Mouse (Mus musculus) hindbrain, embryonic 14.5 days (tissue): ENCODE measurements around the gene Rasd2. TPM values are rescaled to one million over a fixed set of nuclear protein-coding genes. Genes with fewer than 3 reads are reported as not detected.

ENCODE experiments used
- ATAC-seq: fragments of 200-750 bp; cut with Nextera tagmentation; 2 replicates; pipeline ENCODE4 v1.8.0; 2017; ENCODE audit warnings: moderate number of reproducible peaks, mild to moderate bottlenecking, moderate TSS enrichment, moderate library complexity; ENCODE audit not compliant: low FRiP score
- DNase-seq: peaks from one replicate; pipeline ENCODE4 v3.0.0-alpha.2; 2015; ENCODE audit warnings: low spot score
- H3K27ac ChIP-seq: fragments of 300-500 bp; sonication (generic); 2 replicates; pipeline ENCODE4 v1.5.1; 2014; ENCODE audit warnings: mild to moderate bottlenecking, moderate library complexity
- H3K27me3 ChIP-seq: fragments of 300-500 bp; sonication (generic); 2 replicates; pipeline ENCODE4 v1.6.1; 2014; ENCODE audit warnings: mild to moderate bottlenecking, low read length, mixed read lengths; ENCODE audit not compliant: control insufficient read depth, insufficient read depth
- H3K36me3 ChIP-seq: fragments of 300-500 bp; sonication (generic); replicated peaks from 2 replicates; pipeline ENCODE4 v1.6.1; 2014; ENCODE audit not compliant: control insufficient read depth, insufficient read depth
- H3K4me1 ChIP-seq: fragments of 300-500 bp; sonication (generic); replicated peaks from 2 replicates; pipeline ENCODE4 v1.6.1; 2014; ENCODE audit warnings: antibody characterized with exemption, low read length, mixed read lengths; ENCODE audit not compliant: control insufficient read depth, insufficient read depth
- H3K4me2 ChIP-seq: fragments of 300-500 bp; sonication (generic); replicated peaks from 2 replicates; pipeline ENCODE4 v1.6.1; 2014; ENCODE audit warnings: mild to moderate bottlenecking, moderate library complexity
- H3K4me3 ChIP-seq: fragments of 300-500 bp; sonication (generic); replicated peaks from 2 replicates; pipeline ENCODE4 v1.5.1; 2014; ENCODE audit warnings: mild to moderate bottlenecking, low read length
- H3K9ac ChIP-seq: fragments of 300-500 bp; sonication (generic); 2 replicates; pipeline ENCODE4 v1.6.1; 2014
- H3K9me3 ChIP-seq: fragments of 300-500 bp; sonication (generic); 2 replicates; pipeline ENCODE4 v1.6.1; 2016; ENCODE audit warnings: low read length; ENCODE audit not compliant: control insufficient read depth
- WGBS: fragments of 180-500 bp; shearing (Covaris S2); extraction: QIAGEN DNeasy Blood & Tissue Kit; methylation state at CpG from one replicate; pipeline ENCODE4 v1.1.7; 2014; 5-methylcytosine and 5-hydroxymethylcytosine counted together
- polyA plus RNA-seq: library from polyadenylated mRNA; unstranded; fragments of >200 nt; fragmentation: Nextera tagmentation; extraction: Ambion mirVana; gene quantifications from 2 replicates; pipeline ENCODE4 v1.2.1, GENCODE M21; 2014

Rasd2 gene
- 4.6 TPM in 2 replicates for polyA plus RNA-seq

DNA sequence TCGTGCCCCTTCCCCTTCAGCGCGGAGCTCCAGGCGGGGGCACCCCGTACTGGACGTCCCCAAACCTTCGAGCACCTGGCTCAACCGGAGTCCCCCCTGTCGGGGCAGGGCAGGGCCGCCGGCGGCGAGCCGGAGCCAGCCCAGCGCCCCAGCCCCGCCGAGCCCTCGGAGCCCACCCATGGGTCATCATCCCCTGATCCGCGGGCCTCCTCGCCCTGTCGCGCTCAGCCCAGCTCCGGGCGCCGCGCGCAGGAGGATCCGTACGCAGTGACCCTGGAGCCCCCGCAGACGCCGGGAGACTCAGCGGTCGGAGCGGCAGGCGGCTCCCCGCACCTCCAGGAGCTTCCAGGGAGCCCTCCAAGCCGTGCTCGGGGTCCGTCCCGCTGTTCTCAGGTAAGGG is at the start of gene Rasd2:
Rasd2 (plus strand) TSS at position 259 of the 400 bp plus-strand sequence.
- H3K36me3 ChIP-seq: no peaks in the 10 kb centered on the region
- under 1% methylated on average over 41 of the region's 42 CpGs for WGBS
- ATAC-seq (no peak), DNase-seq (no peak)
- H3K9me3 ChIP-seq: no peaks in the 10 kb centered on the region
- H3K4me3 ChIP-seq: peak within 1 kb of the TSS; percentile 48
- H3K4me2 ChIP-seq: peak within 1 kb of the TSS; percentile 94
- H3K27me3 ChIP-seq: peaks cover 43% of the 10 kb centered on the region
- no peak within 1 kb of the TSS for H3K27ac ChIP-seq
- H3K4me1 ChIP-seq: peaks cover 7% of the 10 kb centered on the region
- peak within 1 kb of the TSS; percentile 55 for H3K9ac ChIP-seq

DNA sequence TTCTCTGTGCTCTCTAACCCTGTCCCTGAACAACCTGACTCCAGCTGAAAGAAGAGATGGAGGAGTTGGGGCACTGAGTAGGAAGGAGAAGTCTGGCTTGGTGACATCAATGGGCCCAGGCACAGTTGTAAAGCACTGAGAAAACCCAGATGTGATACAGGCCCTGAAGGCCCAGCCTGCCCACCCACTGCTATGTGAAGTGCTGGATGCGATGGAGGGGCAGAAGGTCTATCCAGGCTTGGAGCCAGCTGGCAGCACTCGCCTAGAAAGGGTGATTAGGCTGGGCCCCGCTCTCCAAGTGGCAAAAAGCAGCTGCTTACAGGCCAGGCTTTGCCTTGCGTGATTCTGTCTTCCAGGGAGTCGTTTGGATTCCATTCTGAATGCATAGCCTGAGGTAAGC is 44.4 kb upstream of the Rasd2 start:
- Histone ChIP-seq H3K9me3 (no peaks in the 10 kb centered on the region), H3K4me3 (no peak overlapping the region), H3K27ac (no peak overlapping the region), H3K27me3 (no peaks in the 10 kb centered on the region), H3K4me2 (no peak overlapping the region), H3K36me3 (no peaks in the 10 kb centered on the region), H3K9ac (no peak overlapping the region), H3K4me1 (no peaks in the 10 kb centered on the region)
- ATAC-seq (peak; percentile 75; the same call in 1 of the 2 replicates), DNase-seq (peak; percentile 31)
- 69% methylated on average over 5 of the region's 5 CpGs for WGBS

DNA sequence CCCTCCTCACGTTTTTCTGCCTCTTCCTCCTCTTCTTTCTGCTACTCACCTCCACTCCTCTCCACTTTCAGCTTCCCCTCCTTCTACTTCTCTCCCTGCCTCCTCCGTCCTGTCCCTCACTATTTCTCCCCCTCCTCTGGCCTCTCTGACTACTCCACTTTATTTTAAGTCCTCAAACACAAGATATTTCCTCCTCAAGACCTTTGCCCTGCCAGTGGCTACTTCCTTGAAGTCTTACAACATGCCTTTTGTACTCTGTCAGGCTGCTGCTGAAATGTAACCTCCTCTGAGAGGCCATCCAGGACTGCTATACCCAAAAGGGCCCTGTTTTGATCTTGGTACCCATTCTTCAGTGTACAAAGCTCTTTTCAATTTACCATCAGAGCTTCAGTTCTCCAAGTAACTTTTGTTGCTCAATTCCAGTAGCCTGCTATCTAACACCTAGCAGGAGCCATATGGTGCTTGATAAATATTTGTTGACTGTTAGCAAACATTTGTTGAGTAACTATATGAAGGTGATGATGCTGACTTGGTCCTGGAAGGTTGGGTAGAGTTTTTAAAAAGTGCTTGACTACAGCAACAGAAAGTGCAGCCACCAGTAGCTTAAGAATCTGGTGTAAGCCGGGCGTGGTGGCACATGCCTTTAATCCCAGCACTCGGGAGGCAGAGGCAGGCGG is 41.6 kb upstream of the Rasd2 start:
- Histone ChIP-seq H3K4me1 (no peaks in the 10 kb centered on the region), H3K36me3 (no peaks in the 10 kb centered on the region), H3K9ac (no peak overlapping the region), H3K27me3 (no peaks in the 10 kb centered on the region), H3K4me3 (no peak overlapping the region), H3K9me3 (no peaks in the 10 kb centered on the region), H3K4me2 (no peak overlapping the region), H3K27ac (no peak overlapping the region)
- ATAC-seq (no peak), DNase-seq (no peak)
- WGBS: 79% methylated on average over 5 of the region's 6 CpGs

DNA sequence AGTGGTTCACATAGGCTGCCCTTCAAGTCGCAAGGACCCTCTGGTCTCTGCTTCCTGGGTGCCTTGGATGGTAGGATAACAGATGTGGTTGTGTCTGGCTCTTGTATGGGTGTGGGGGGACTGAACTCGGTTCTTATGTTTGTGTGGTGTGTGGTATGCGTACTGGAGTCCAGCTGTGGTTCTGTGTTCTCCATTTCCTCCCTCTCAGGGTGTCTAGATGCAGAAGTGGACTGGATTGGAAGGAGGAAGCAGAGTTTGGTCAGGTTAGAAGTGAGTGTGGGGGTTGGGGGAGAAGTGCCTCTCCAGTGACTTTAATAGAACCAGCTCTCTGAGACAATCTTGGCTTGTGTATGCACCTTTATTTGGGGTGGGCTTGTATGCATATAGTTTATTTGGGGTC is 20.7 kb upstream of the Rasd2 start:
- ATAC-seq: no peak
- Histone ChIP-seq H3K9me3 (no peaks in the 10 kb centered on the region), H3K4me3 (no peak overlapping the region), H3K27ac (no peak overlapping the region), H3K27me3 (no peaks in the 10 kb centered on the region), H3K4me2 (no peak overlapping the region), H3K4me1 (no peaks in the 10 kb centered on the region), H3K36me3 (no peaks in the 10 kb centered on the region), H3K9ac (no peak overlapping the region)
- no peak for DNase-seq
- WGBS: 80% methylated on average over 3 of the region's 3 CpGs

DNA sequence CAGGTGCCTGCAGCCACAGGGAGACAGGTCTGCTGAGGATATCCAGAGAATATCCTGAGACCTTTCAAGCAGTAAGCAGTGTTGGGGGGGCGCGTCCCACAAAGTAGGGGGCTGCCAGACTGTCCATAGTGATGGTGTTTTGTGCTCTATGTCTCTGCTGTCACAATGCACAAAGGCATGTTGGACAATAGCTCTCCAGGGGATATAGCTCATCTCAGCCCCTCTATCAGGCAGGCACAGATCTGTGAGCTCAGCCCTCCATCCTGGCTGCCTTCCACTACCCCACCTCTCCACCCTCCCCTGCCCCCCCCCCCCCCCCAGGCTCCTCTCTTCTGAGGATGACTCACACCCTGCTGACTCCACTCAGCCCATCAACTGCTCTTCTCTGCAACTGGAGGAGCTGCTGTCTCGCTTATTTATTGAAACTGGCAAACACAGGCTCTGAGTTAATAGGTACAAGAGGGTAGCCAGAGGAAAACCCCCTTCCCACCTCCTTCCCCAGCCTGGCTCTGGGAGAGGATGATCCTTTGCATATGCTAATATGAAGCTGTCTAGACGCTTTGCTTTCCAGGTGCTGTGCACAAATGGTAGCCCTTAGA is 19.2 kb upstream of the Rasd2 start:
- no peak overlapping the region for H3K27ac ChIP-seq
- H3K4me3 ChIP-seq: no peak overlapping the region
- no peaks in the 10 kb centered on the region for H3K27me3 ChIP-seq
- no peaks in the 10 kb centered on the region for H3K9me3 ChIP-seq
- H3K4me2 ChIP-seq: no peak overlapping the region
- no peak overlapping the region for H3K9ac ChIP-seq
- no peaks in the 10 kb centered on the region for H3K4me1 ChIP-seq
- peak; percentile 61; the same call in 1 of the 2 replicates for ATAC-seq
- H3K36me3 ChIP-seq: no peaks in the 10 kb centered on the region
- no peak for DNase-seq
- WGBS: 25% methylated on average over 4 of the region's 4 CpGs

DNA sequence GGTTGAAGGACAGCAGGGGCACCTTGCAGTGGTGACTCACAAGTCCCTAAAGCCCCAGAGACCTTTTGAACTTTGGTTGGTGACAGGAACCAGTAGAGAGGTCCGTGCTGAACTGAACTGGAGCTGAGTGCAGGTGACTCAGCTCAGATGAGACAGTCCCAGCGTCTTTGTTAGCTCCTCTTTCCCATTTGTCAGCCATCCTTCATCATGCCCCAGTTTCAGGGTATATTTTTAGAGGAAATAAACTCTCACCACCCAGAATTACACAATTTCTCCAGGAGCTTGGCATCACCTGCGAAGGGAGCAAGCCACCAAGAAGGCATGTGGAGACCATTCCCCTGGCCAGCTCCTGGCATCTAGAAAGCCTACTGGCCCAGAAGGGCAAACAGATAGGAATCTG is 16.6 kb upstream of the Rasd2 start:
- 83% methylated on average over 3 of the region's 3 CpGs for WGBS
- H3K9ac ChIP-seq: no peak overlapping the region
- H3K27me3 ChIP-seq: no peaks in the 10 kb centered on the region
- DNase-seq: no peak
- H3K9me3 ChIP-seq: no peaks in the 10 kb centered on the region
- no peak overlapping the region for H3K4me3 ChIP-seq
- no peaks in the 10 kb centered on the region for H3K4me1 ChIP-seq
- H3K4me2 ChIP-seq: no peak overlapping the region
- no peak for ATAC-seq
- no peaks in the 10 kb centered on the region for H3K36me3 ChIP-seq
- no peak overlapping the region for H3K27ac ChIP-seq

DNA sequence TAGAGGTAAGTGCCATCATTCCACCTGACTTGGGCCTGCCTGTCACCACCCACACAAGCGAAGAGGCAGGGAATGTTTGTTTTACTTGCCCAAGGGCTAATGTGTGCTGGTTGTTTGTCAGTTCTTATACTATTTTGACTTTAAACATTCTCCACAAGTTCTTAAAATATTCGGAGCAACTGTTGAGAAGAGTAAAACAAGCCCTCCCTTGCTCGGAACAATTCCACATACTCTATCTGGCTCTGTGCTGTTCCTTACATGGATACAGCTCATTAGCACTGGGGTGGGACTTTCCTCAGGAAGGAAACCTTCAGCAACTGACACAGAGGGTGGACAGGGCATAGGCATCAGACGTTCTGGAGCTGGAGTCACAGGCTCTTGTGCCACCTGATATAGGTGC is 15.9 kb upstream of the Rasd2 start:
- Histone ChIP-seq H3K9ac (no peak overlapping the region), H3K4me3 (no peak overlapping the region), H3K27ac (no peak overlapping the region), H3K36me3 (no peaks in the 10 kb centered on the region), H3K27me3 (no peaks in the 10 kb centered on the region), H3K4me2 (no peak overlapping the region), H3K4me1 (no peaks in the 10 kb centered on the region), H3K9me3 (no peaks in the 10 kb centered on the region)
- ATAC-seq (no peak), DNase-seq (no peak)
- 81% methylated on average over 4 of the region's 4 CpGs for WGBS

DNA sequence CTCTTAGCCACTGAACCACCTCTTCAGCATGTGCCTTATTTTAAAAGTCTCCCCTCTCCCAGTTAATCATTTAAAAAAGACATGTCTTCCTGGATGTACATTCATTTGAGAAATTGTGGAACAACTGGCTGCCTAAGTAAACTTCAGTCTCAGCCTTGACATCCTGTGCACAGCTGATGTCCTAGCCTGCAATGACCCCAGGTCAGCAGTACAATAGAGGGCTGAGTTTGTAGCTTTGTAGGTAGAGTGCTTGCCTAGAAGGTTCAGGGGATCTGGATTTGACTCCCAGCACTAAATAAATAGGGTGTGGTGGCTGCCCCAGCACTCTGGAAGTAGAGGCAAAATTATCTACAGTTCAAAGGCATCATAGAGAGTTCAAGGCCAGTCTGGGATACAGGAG is 15.4 kb upstream of the Rasd2 start:
- DNase-seq: no peak
- Histone ChIP-seq H3K9me3 (no peaks in the 10 kb centered on the region), H3K27me3 (no peaks in the 10 kb centered on the region), H3K4me2 (no peak overlapping the region), H3K4me1 (no peaks in the 10 kb centered on the region), H3K4me3 (no peak overlapping the region), H3K27ac (no peak overlapping the region), H3K9ac (no peak overlapping the region), H3K36me3 (no peaks in the 10 kb centered on the region)
- ATAC-seq: no peak

DNA sequence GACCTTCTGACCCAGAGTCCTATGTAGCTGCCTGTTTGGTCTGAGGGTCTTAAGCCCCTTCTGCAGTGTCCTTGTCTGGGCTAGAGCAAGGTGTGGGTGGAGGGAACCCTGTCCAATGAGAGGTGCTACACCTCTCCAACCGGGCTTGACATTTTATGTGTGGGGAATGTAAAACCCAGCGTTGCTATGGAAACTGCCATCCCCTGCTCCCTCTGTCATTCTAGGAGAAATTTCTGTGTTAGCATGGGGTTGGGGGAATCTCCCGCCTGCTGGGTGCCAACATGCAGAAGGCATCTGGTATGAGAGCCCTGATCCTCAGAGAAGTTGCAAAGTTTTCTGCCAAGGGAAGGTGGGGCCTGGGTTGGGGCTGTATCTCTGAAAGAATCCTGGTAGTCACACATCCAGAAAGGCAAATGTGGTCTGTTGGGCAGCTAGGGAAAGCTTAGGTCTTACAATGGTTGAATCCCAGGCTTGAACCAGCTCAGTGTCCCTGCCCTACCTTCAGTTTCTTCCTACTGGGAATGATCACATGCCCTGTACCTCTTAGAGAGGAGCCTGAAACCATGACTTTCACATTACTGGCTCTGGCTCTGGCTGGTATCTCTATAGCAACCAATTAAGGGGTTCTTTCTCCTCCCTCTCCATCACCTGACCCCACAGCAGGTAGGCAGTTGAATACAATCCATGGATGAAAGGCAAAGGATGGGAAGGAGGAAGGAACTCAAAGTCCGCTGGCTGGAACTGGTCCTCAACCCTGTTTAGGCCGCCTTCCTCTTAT is 14.6 kb upstream of the Rasd2 start:
- H3K36me3 ChIP-seq: no peaks in the 10 kb centered on the region
- no peak overlapping the region for H3K9ac ChIP-seq
- no peak overlapping the region for H3K4me3 ChIP-seq
- H3K9me3 ChIP-seq: no peaks in the 10 kb centered on the region
- WGBS: 68% methylated on average over 5 of the region's 5 CpGs
- H3K27me3 ChIP-seq: no peaks in the 10 kb centered on the region
- H3K4me2 ChIP-seq: no peak overlapping the region
- H3K4me1 ChIP-seq: no peaks in the 10 kb centered on the region
- ATAC-seq: no peak
- no peak for DNase-seq
- H3K27ac ChIP-seq: no peak overlapping the region
